Mouse (Mus musculus): ENCODE data around the gene Cxcl15. TPM values are rescaled to one million over a fixed set of nuclear protein-coding genes. Genes with fewer than 3 reads are reported as not detected.
"Not testable (repeated sequence)": the region's sequence is repeated elsewhere in the genome, so short reads cannot be mapped to it uniquely, and the experiment has no call there.

Gene Cxcl15
- polyA plus RNA-seq, 1 experiment = 3.5 TPM

DNA sequence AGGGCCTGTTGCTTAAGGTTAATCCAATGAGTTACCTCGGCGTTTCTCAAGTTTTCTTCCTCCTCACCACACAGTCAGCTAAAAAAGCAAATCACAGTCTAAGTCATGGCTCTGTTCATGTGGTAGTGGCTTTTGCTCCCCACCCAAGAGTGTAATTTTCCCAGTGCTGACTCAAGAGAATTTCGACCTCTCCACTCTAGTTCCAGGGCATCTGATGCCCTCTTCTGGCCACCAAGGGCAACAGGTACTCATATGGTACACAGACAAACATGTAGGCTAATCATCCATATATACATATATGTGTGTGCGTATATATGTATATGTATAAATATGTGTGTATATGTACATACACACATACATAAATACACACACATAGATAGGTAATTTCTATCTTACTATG is 6.2 kb upstream of the Cxcl15 start:
- no peak for TF ChIP-seq CTCF (IDR thresholded peaks at IDR 0.05; ENCODE audit: borderline replicate concordance, insufficient read depth, low read length)
- no peak for TF ChIP-seq POLR2A (IDR thresholded peaks at IDR 0.05; ENCODE audit: low read depth, low read length)
- Histone ChIP-seq H3K4me1 (ENCODE audit: control insufficient read depth, insufficient read depth, low read length) (no peaks in the 10 kb centered on the region), H3K4me3 (ENCODE audit: insufficient read depth, low read length) (no peak overlapping the region)

DNA sequence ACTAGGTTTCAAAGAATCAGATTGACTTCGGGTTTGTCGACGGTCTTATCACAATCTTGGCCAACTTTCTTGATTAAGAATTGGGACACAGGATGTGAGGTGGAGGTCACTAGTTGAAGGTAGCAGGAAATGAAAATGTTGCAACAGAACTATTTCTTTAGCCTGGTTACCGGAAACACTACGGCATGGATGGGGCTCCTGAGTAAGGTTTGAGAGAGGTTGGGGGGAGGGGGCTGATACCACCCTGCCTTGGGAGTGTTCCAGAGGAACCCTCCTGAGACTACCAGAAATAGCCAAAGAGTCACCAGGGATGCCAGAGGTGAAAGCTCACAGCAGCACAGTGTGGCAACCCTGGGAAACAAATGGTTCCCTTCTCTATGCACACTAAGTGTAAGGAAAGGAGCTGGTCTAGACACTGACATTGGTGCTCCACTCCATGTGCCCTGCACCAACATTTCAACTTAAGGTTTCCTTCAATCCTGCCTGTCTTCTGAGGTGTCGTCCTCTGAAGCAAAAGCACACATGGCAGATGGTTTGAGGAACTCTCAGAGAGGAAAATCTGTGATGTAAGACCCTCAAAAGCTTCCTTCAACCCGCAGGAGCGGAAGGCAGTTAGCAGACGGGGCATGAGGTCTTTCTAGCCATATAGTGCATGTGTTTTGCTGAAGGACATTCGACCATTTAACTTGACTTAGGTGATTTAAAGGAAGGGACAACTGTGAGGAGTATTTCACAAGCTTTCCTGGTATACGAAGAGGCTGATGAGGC is 4.8 kb upstream of the Cxcl15 start:
- Histone ChIP-seq H3K4me3 (ENCODE audit: insufficient read depth, low read length) (no peak overlapping the region), H3K27ac (ENCODE audit: insufficient read depth, low read length) (no peak overlapping the region), H3K4me1 (ENCODE audit: control insufficient read depth, insufficient read depth, low read length) (no peaks in the 10 kb centered on the region)
- TF ChIP-seq POLR2A (IDR thresholded peaks at IDR 0.05; ENCODE audit: low read depth, low read length) = no peak
- no peak for TF ChIP-seq CTCF (IDR thresholded peaks at IDR 0.05; ENCODE audit: borderline replicate concordance, insufficient read depth, low read length)

More for the DNA sequence above, 6.2 kb upstream of the Cxcl15 start:
- no peak overlapping the region for H3K27ac ChIP-seq (ENCODE audit: insufficient read depth, low read length)

DNA sequence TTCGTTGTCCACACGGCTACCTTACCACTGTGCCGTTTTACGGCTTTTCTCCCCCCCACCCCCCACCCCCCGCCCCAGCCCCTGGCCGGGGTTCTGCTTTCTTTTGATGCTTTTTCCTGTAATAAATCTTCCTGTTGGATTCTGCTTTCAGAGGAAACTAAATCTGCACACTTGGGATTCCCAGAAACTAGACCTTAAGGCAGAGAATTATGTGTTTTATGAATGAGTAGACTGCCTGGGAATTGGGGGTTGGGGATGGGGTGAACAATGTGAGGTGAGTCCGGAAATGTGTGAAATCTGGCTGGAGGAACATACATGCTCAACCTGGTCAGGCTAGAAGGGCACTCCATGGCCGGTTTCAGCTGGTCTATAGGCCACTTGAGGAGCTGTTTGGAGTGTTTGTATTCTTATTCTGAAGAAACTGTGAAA is 4.2 kb upstream of the Cxcl15 start:
- TF ChIP-seq CTCF (IDR thresholded peaks at IDR 0.05; ENCODE audit: borderline replicate concordance, insufficient read depth, low read length) (no peak), POLR2A (IDR thresholded peaks at IDR 0.05; ENCODE audit: low read depth, low read length) (no peak)
- no peaks in the 10 kb centered on the region for H3K4me1 ChIP-seq (ENCODE audit: control insufficient read depth, insufficient read depth, low read length)
- no peak overlapping the region for H3K4me3 ChIP-seq (ENCODE audit: insufficient read depth, low read length)
- no peak overlapping the region for H3K27ac ChIP-seq (ENCODE audit: insufficient read depth, low read length)

DNA sequence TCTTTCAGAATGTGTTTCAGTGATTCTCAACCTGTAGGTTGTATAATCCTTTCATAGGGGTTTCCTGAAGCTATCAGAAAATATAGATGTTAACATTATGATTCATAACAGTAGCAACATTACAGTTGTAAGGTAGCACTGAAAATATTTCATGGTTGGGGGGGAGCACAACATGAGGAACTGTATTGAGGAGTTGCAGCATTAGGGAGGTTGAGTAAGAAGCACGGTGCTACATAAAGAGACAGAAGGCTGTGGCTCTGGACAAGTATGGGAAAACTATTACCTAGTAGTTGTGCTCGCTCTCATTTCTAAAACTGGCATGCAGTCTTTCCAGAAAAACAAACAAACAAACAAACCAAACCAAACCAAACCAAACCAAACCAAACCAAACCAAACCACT is 1.1 kb downstream of the Cxcl15 start:
- not testable (repeated sequence) for H3K4me3 ChIP-seq (ENCODE audit: insufficient read depth, low read length); H3K27ac ChIP-seq (ENCODE audit: insufficient read depth, low read length); H3K4me1 ChIP-seq (ENCODE audit: control insufficient read depth, insufficient read depth, low read length)

DNA sequence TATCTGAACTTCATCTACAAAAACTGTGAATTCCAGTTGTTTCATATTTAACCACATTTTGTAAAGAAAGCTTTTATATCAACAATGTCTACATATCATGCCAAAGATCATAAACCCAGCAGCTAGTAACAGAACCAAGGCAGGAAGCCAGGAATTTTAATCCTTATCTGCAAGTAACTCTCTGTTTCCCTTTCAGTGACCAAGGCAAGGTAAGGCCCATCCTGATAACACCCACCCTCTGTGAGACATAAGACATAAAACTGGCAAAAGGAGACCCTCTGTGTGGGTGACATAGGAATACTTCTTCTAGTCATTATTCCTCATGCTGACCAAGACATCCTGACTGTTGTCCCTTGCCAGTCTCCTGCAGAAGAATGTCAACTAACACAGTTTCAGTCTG is 10.2 kb downstream of the Cxcl15 start:
- Histone ChIP-seq H3K27ac (ENCODE audit: insufficient read depth, low read length) (peak overlapping the region; percentile 34; the same call in 1 of the 2 replicates), H3K4me3 (ENCODE audit: insufficient read depth, low read length) (no peak overlapping the region), H3K4me1 (ENCODE audit: control insufficient read depth, insufficient read depth, low read length) (no peaks in the 10 kb centered on the region)
- TF ChIP-seq POLR2A (IDR thresholded peaks at IDR 0.05; ENCODE audit: low read depth, low read length) (no peak), CTCF (IDR thresholded peaks at IDR 0.05; ENCODE audit: borderline replicate concordance, insufficient read depth, low read length) (no peak)

DNA sequence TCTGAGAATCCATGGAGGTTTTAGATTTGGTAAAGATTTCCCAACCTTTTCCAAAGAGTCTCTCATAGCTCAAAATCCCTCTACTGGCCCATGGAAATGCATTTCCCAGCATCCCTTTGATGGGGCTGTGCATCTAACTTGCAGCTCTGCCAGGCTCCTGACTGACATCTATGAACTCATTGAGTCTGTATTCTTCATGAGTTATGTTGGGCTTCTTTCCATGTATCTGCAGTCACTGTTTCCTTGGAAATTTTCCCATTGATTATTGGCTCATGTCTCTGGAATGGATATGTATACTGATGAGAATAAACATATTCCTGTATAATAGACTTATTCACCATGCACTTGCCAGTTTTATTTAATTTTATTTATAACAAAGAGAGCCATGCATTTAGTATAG is 11.7 kb downstream of the Cxcl15 start:
- Histone ChIP-seq H3K4me1 (ENCODE audit: control insufficient read depth, insufficient read depth, low read length) (no peaks in the 10 kb centered on the region), H3K27ac (ENCODE audit: insufficient read depth, low read length) (peak overlapping the region; percentile 61), H3K4me3 (ENCODE audit: insufficient read depth, low read length) (no peak overlapping the region)
- TF ChIP-seq CTCF (IDR thresholded peaks at IDR 0.05; ENCODE audit: borderline replicate concordance, insufficient read depth, low read length) (no peak), POLR2A (IDR thresholded peaks at IDR 0.05; ENCODE audit: low read depth, low read length) (no peak)

DNA sequence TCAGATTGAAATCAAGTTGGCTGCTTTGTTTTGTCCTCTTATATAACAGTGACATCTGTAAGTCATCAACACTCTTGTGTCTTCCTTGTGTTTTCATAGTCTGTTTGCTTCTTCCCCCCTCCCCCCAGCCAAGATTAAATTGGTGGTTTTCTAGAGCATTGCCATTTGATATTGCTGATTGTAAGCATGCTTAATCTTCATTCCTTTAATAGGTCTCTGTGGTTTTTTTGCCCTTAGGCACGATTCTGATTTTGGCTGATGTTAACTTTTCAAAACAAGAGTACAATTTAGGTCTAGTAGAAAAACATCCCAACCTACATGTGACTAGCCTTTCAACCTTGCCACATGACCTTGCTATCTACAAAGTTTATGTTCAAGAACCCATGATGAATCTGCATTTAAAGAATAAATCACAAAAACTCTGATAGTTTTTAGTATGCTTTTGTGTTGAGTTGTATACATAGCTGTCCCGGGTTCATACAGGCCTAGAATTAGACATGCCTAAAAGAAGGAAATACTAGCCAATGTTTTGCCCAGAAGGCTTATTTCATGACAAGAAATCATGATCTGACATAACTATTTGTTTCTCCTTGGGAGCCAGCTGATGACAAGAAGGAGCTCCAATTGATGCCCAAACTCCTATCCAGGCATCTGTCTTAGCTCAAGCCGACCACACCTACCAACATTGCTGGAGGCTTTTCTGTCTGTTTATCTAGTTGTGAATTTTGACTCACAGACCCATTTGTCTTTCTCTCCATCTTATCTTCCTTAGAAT is 13.0 kb downstream of the Cxcl15 start:
- H3K27ac ChIP-seq (ENCODE audit: insufficient read depth, low read length) = peak overlapping the region; percentile 61
- no peaks in the 10 kb centered on the region for H3K4me1 ChIP-seq (ENCODE audit: control insufficient read depth, insufficient read depth, low read length)
- H3K4me3 ChIP-seq (ENCODE audit: insufficient read depth, low read length) = no peak overlapping the region
- TF ChIP-seq POLR2A (IDR thresholded peaks at IDR 0.05; ENCODE audit: low read depth, low read length) = no peak
- no peak for TF ChIP-seq CTCF (IDR thresholded peaks at IDR 0.05; ENCODE audit: borderline replicate concordance, insufficient read depth, low read length)

DNA sequence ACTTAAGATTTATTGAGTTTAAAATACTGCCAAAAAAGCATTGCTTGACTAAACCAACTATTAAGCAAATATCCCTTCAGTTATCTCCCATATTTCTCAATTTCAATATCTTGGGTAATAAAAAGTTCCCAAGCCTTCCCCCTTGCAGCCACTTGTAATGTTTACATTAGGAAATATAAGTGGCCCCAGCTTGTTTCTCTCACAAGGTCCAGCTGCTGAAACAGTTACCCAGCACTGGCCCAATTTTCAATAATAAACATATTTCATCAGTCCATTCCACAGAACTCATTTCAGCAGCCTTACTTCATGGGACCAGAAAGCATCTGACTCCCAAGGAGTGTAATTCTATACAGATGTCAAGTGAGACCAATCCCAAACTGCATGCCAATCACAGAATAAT is 25.4 kb downstream of the Cxcl15 start:
- H3K4me1 ChIP-seq (ENCODE audit: control insufficient read depth, insufficient read depth, low read length) = no peaks in the 10 kb centered on the region
- no peak overlapping the region for H3K27ac ChIP-seq (ENCODE audit: insufficient read depth, low read length)
- TF ChIP-seq POLR2A (IDR thresholded peaks at IDR 0.05; ENCODE audit: low read depth, low read length) = no peak
- TF ChIP-seq CTCF (IDR thresholded peaks at IDR 0.05; ENCODE audit: borderline replicate concordance, insufficient read depth, low read length) = no peak
- no peak overlapping the region for H3K4me3 ChIP-seq (ENCODE audit: insufficient read depth, low read length)

DNA sequence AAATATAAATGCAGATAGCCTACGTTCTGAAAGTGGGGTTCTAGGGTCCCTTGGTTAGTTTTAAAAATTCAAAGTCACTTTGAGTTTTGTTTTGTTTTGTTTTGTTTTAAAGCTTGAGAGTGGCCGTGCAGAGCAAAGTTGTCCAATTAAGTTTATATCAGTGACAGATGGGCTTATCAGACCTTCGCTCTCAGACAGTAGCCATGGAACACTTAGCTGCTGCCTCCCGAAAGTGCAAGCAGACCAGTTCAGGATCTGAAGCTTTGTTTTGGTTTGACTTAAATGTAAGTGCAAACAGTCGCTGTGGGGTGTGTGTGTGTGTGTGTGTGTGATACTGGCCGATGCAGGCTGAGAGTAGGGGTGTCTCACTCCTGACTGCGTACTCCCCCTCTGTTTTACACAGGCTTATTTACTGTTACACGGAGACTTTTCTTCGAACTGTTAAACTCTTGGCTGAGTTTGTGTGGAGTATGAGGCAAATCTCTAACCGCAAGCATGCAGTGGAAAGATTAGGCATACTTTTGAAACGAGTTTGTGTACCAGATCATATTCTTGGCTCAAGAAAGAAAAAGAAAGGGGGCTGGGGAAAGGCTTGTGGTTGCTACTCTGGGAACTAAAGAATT is 37.9 kb downstream of the Cxcl15 start:
- no peak overlapping the region for H3K4me3 ChIP-seq (ENCODE audit: insufficient read depth, low read length)
- H3K27ac ChIP-seq (ENCODE audit: insufficient read depth, low read length) = peak overlapping the region; percentile 63
- H3K4me1 ChIP-seq (ENCODE audit: control insufficient read depth, insufficient read depth, low read length) = 0 out of 2 replicates have a peak, but pooled peaks cover 9% of the 10 kb centered on the region
- TF ChIP-seq CTCF (IDR thresholded peaks at IDR 0.05; ENCODE audit: borderline replicate concordance, insufficient read depth, low read length) (no peak), POLR2A (IDR thresholded peaks at IDR 0.05; ENCODE audit: low read depth, low read length) (no peak; the same call in 1 of the 2 replicates)

All from embryonic fibroblast, embryonic 13.5 days (primary cell).